Mouse (Mus musculus): ENCODE results near the gene Olfr46. TPM values are rescaled to one million over a fixed set of nuclear protein-coding genes. Genes with fewer than 3 reads are reported as not detected.
"Not testable (repeated sequence)": the region's sequence is repeated elsewhere in the genome, so short reads cannot be mapped to it uniquely, and the experiment has no call there.

Olfr46 gene
- total RNA-seq (2017) = 0.35 TPM in 1 of 2 replicates, not detected in the other

DNA sequence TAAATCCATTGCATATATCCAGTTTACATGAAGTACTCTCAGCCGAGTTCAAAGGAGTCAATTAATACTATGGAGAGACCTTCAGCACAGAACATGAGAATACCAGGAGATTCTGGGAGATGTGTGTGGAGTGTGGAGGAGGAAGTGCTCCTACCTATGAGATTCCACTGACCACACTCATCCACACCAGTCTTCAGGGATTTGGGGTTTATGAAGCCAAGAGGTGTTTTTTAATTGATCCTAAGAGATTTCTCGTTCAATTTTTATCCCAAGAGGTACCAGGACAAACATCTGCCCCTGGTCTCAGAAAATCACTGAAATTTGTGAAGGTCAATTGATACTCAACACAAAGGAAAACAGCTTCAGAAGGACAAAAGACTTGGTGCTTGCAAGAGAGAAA is at the start of gene Olfr46:
Olfr46 (plus strand) TSS at position 301 of the 400 bp plus-strand sequence.
- ATAC-seq (ENCODE audit: extremely low read depth, insufficient number of reproducible peaks, low FRiP score, poor library complexity, severe bottlenecking) = not testable (repeated sequence)

DNA sequence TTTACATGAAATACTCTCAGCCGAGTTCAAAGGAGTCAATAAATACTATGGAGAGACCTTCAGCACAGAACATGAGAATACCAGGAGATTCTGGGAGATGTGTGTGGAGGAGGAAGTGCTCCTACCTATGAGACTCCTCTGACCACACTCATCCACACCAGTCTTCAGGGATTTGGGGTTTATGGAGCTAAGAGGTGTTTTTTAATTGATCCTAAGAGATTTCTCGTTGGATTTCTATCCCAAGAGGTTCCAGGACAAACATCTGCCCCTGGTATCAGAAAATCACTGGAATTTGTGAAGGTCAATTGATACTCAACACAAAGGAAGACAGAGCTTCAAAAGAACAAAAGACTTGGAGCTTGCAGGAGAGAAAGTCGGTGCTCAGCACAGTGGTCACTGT is 33.5 kb upstream of the Olfr46 start, which contains the start of gene Olfr538:
Olfr538 (plus strand) TSS at position 301 of the 400 bp plus-strand sequence.
- no peak for ATAC-seq (ENCODE audit: extremely low read depth, insufficient number of reproducible peaks, low FRiP score, poor library complexity, severe bottlenecking)

DNA sequence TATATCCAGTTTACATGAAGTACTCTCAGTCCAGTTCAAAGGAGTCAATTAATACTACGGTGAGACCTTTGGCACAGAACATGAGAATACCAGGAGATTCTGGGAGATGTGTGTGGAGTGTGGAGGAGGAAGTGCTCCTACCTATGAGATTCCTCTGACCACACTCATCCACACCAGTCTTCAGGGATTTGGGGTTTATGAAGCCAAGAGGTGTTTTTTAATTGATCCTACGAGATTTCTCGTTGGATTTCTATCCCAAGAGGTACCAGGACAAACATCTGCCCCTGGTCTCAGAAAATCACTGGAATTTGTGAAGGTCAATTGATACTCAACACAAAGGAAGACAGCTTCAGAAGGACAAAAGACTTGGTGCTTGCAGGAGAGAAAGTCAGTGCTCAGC is 27.6 kb downstream of the Olfr46 start, which contains the start of gene Olfr61:
Olfr61 (plus strand) TSS at position 301 of the 400 bp plus-strand sequence.
- not testable (repeated sequence) for ATAC-seq (ENCODE audit: extremely low read depth, insufficient number of reproducible peaks, low FRiP score, poor library complexity, severe bottlenecking)

DNA sequence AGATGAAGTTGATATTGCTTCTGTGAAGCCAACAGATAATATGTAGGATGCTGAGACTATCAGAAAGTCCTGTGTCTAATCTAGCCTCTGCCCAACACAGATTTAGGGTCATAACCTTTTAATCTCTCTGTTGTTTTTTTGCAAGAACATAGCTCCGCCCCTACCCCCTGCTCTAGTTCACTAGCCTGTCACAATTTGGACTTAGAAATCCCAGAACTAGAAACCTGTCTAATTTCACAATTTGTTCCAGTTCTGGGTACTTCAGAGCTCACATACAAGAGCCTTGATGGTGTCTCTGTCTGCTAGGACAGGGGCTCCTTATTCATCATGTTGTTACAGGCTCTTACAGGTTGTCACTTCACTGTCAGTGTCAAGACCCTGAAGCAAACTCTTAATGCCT is 29.5 kb downstream of the Olfr46 start:
- ATAC-seq (ENCODE audit: extremely low read depth, insufficient number of reproducible peaks, low FRiP score, poor library complexity, severe bottlenecking) = no peak

DNA sequence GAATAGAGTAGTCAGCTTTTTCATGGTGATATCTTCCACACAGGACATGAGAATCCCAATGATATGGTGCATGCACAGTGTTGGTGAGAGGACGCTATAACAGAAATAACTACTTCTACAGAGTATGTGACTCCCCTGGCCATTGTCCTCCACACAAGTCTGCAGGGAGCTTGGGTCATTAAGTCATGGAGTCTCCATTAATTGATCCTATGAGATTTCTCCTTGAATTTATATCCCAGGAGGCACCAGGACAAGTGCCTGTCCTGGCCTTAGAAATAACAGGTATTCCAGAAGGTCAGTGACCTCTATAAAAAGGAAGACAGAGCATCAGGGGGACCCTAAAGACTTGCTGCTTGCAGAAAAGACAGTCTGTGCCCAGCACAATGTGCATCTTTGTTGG is 45.1 kb downstream of the Olfr46 start, which contains the start of gene Olfr53:
Olfr53 (plus strand) TSS at position 301 of the 400 bp plus-strand sequence.
- ATAC-seq (ENCODE audit: extremely low read depth, insufficient number of reproducible peaks, low FRiP score, poor library complexity, severe bottlenecking) = no peak

DNA sequence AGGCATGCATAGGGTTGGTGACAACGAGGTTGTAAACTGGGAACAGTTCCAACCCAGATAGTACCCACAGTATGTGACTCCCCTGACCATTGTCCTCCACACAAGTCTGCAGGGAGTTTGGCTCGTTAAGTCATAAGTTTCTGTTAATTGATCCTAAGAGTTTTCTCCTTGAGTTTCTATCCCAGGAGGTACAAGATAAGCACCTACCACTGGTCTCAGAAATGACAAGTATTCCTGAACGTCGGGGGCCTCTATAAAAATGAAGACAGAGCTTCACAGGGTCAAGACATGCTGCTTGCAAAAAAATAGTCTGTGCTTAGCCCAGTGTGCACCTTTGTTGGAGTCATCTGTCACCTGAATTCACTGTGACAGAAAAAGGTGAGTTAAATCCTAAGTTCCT is 58.6 kb downstream of the Olfr46 start, which contains the start of gene Olfr539:
Olfr539 (plus strand) TSS at position 301 of the 400 bp plus-strand sequence.
- no peak for ATAC-seq (ENCODE audit: extremely low read depth, insufficient number of reproducible peaks, low FRiP score, poor library complexity, severe bottlenecking)

Other genes starting within 250 kb of the Olfr46 start
- not detected in 2 replicates for gene Olfr60, start 239.6 kb upstream of the Olfr46 start, total RNA-seq (2017)
- gene Olfr530, start 224.9 kb upstream of the Olfr46 start, total RNA-seq (2017) = not detected in 2 replicates
- gene Olfr531, start 198.4 kb upstream of the Olfr46 start, total RNA-seq (2017) = not detected in 2 replicates
- gene Olfr532, start 179.6 kb upstream of the Olfr46 start, total RNA-seq (2017) = not detected in 2 replicates
- gene Olfr533, start 137.9 kb upstream of the Olfr46 start, total RNA-seq (2017) = not detected in 2 replicates
- gene Olfr535, start 117.1 kb upstream of the Olfr46 start, total RNA-seq (2017) = not detected in 2 replicates
- gene Olfr536, start 93.9 kb upstream of the Olfr46 start, total RNA-seq (2017) = not detected in 2 replicates
- gene Olfr538, start 33.4 kb upstream of the Olfr46 start, total RNA-seq (2017) = not detected in 2 replicates
- not detected in 2 replicates for gene Olfr61, start 27.7 kb downstream of the Olfr46 start, total RNA-seq (2017)
- not detected in 2 replicates for gene Olfr53, start 45.2 kb downstream of the Olfr46 start, total RNA-seq (2017)
- under 0.01 TPM in 1 of 2 replicates, not detected in the other for gene Olfr539, start 58.7 kb downstream of the Olfr46 start, total RNA-seq (2017)
- not detected in 2 replicates for gene Olfr45, start 80.7 kb downstream of the Olfr46 start, total RNA-seq (2017)
- gene Olfr541, start 96.0 kb downstream of the Olfr46 start, total RNA-seq (2017) = not detected in 2 replicates
- gene Cyp2e1, start 162.5 kb downstream of the Olfr46 start, total RNA-seq (2017) = not detected in 2 replicates
- not detected in 2 replicates for gene Syce1, start 186.6 kb downstream of the Olfr46 start, total RNA-seq (2017)
- not detected in 2 replicates for gene Zfp941, start 220.9 kb downstream of the Olfr46 start, total RNA-seq (2017)
- not detected in 2 replicates for gene Urah, start 233.7 kb downstream of the Olfr46 start, total RNA-seq (2017)
- gene Scgb1c1, start 244.3 kb downstream of the Olfr46 start, total RNA-seq (2017) = not detected in 2 replicates
- gene Odf3, start 246.5 kb downstream of the Olfr46 start, total RNA-seq (2017) = not detected in 2 replicates